ENCODE assay signal across 24 mouse cellular contexts in the genomic region with DNA sequence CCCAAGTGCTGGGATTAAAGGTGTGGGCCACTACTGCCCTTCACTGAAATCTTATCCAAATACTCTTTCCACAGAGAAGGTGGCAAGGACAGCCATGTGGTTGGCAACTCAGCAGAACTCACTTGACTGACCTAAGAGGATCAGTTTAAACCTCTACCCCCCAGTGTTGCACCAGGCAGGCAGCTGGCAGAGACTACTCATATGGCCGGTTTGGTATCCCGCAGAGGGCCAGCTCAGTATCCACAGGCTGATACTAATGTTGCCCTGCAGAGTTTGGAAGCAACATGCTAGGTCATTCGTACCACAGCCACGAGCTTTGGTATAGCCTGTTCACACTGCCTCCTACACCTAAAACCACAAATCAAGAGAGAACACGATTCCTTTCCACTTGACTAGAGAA. TPM values are rescaled to one million over a fixed set of nuclear protein-coding genes. Genes with fewer than 3 reads are reported as not detected.
DNase-seq lines count a peak whose midpoint lies in the region; ATAC-seq and TF ChIP-seq lines count a peak whose summit lies in the region.
"Had no signal": no experiment of that assay in that cellular context is flagged by ENCODE, and none has a peak within 500 bp of the region (broad histone marks: within the 10 kb centered on the region; RNA-seq: fewer than 3 reads in every experiment).

No protein-coding gene starts in this region.

- H3K27ac ChIP-seq in forebrain, embryonic 15.5 days (replicated peaks) = no peak overlapping the region
- H3K27ac ChIP-seq in forebrain, postnatal 0 days (ENCODE audit: low read depth, low read length) = no peak overlapping the region
- H3K27ac ChIP-seq in midbrain, embryonic 11.5 days (ENCODE audit: low read depth, low read length) = no peak overlapping the region
- H3K27ac ChIP-seq in midbrain, postnatal 0 days (ENCODE audit: low read depth, low read length) = no peak overlapping the region
- no peak overlapping the region for H3K27ac ChIP-seq in hindbrain, embryonic 14.5 days
- H3K27ac ChIP-seq: embryonic facial prominence, embryonic 12.5 days; heart, embryonic 13.5 days; hindbrain, embryonic 15.5 days; intestine, embryonic 15.5 days had no signal

- ATAC-seq in forebrain, embryonic 15.5 days (replicated peaks) = no peak
- ATAC-seq in forebrain, postnatal 0 days = no peak
- no peak for ATAC-seq in midbrain, embryonic 11.5 days (ENCODE audit: low FRiP score)
- ATAC-seq in midbrain, postnatal 0 days (ENCODE audit: low FRiP score) = no peak
- ATAC-seq in hindbrain, embryonic 14.5 days (ENCODE audit: low FRiP score) = no peak
- ATAC-seq: intestine, embryonic 15.5 days; midbrain, embryonic 16.5 days had no signal

- no peak for TF ChIP-seq CTCF in forebrain, postnatal 0 days (IDR thresholded peaks at IDR 0.05; ENCODE audit: low read depth)
- TF ChIP-seq CTCF in midbrain, postnatal 0 days (IDR thresholded peaks at IDR 0.05) = no peak

- peaks cover 39% of the 10 kb centered on the region for H3K4me1 ChIP-seq in forebrain, embryonic 15.5 days
- H3K4me1 ChIP-seq in forebrain, postnatal 0 days (ENCODE audit: insufficient read depth) = no peaks in the 10 kb centered on the region
- peaks cover 16% of the 10 kb centered on the region for H3K4me1 ChIP-seq in midbrain, embryonic 11.5 days (ENCODE audit: control insufficient read depth, insufficient read depth, low read length)
- 0 out of 2 replicates have a peak, but pooled peaks cover 5% of the 10 kb centered on the region for H3K4me1 ChIP-seq in midbrain, postnatal 0 days (ENCODE audit: insufficient read depth, low read length)
- peaks cover 21% of the 10 kb centered on the region for H3K4me1 ChIP-seq in hindbrain, embryonic 14.5 days (replicated peaks; ENCODE audit: control insufficient read depth, insufficient read depth, low read length)

- DNase-seq in forebrain, postnatal 0 days = no peak
- peak; percentile 44 for DNase-seq in midbrain, embryonic 11.5 days (ENCODE audit: low spot score, missing footprints)
- no peak for DNase-seq in midbrain, postnatal 0 days (ENCODE audit: low spot score)
- DNase-seq in cerebellum, adult 18-20 months = peak; percentile 56 to 59
- peak; percentile 58 to 69 for DNase-seq in cerebellum, postnatal 25 days
- DNase-seq in urinary bladder, postnatal 36 days (ENCODE audit: low spot score in 2 of 2) = no peak
- DNase-seq in hindbrain, embryonic 14.5 days (ENCODE audit: low spot score) = no peak
- DNase-seq: adrenal gland, postnatal 25 days; B cell, adult 2 months; liver; lung, adult 18-20 months; lung, postnatal 14 days had no signal

- WGBS in forebrain, embryonic 15.5 days = 84% methylated on average over 5 of the region's 5 CpGs
- 76% methylated on average over 5 of the region's 5 CpGs for WGBS in forebrain, postnatal 0 days
- 77% methylated on average over 5 of the region's 5 CpGs for WGBS in midbrain, embryonic 11.5 days
- 74% methylated on average over 5 of the region's 5 CpGs for WGBS in midbrain, postnatal 0 days
- WGBS in hindbrain, embryonic 14.5 days = 78% methylated on average over 5 of the region's 5 CpGs

- H3K27me3 ChIP-seq in forebrain, embryonic 15.5 days = peaks cover 49% of the 10 kb centered on the region
- H3K27me3 ChIP-seq in forebrain, postnatal 0 days (ENCODE audit: insufficient read depth, low read length) = peaks cover 46% of the 10 kb centered on the region
- H3K27me3 ChIP-seq in midbrain, embryonic 11.5 days (ENCODE audit: control insufficient read depth, insufficient read depth, low read length) = peaks cover 46% of the 10 kb centered on the region
- H3K27me3 ChIP-seq in midbrain, postnatal 0 days (ENCODE audit: insufficient read depth, low read length) = peaks cover 38% of the 10 kb centered on the region
- H3K27me3 ChIP-seq in hindbrain, embryonic 14.5 days (ENCODE audit: control insufficient read depth, insufficient read depth, low read length) = peaks cover 56% of the 10 kb centered on the region

- no peak overlapping the region for H3K9ac ChIP-seq in forebrain, embryonic 15.5 days (replicated peaks)
- no peak overlapping the region for H3K9ac ChIP-seq in forebrain, postnatal 0 days
- H3K9ac ChIP-seq in midbrain, embryonic 11.5 days (ENCODE audit: low read length) = no peak overlapping the region
- no peak overlapping the region for H3K9ac ChIP-seq in midbrain, postnatal 0 days (replicated peaks; ENCODE audit: low read length, poor library complexity, severe bottlenecking)
- no peak overlapping the region for H3K9ac ChIP-seq in hindbrain, embryonic 14.5 days
- H3K9ac ChIP-seq: embryonic facial prominence, embryonic 12.5 days; heart, embryonic 13.5 days; hindbrain, embryonic 15.5 days; intestine, embryonic 15.5 days had no signal

- H3K4me3 ChIP-seq in forebrain, embryonic 15.5 days = no peak overlapping the region
- no peak overlapping the region for H3K4me3 ChIP-seq in forebrain, postnatal 0 days (ENCODE audit: low read depth, low read length)
- no peak overlapping the region for H3K4me3 ChIP-seq in midbrain, embryonic 11.5 days (ENCODE audit: low read depth, low read length)
- no peak overlapping the region for H3K4me3 ChIP-seq in midbrain, postnatal 0 days (ENCODE audit: low read depth, low read length)
- H3K4me3 ChIP-seq in hindbrain, embryonic 14.5 days (replicated peaks; ENCODE audit: low read length) = no peak overlapping the region
- H3K4me3 ChIP-seq: embryonic facial prominence, embryonic 12.5 days; heart, embryonic 13.5 days; hindbrain, embryonic 15.5 days; intestine, embryonic 15.5 days had no signal

- H3K9me3 ChIP-seq in forebrain, embryonic 15.5 days = no peaks in the 10 kb centered on the region
- H3K9me3 ChIP-seq in forebrain, postnatal 0 days (ENCODE audit: low read length) = no peaks in the 10 kb centered on the region
- no peaks in the 10 kb centered on the region for H3K9me3 ChIP-seq in midbrain, embryonic 11.5 days (ENCODE audit: control insufficient read depth, low read length)
- no peaks in the 10 kb centered on the region for H3K9me3 ChIP-seq in midbrain, postnatal 0 days (ENCODE audit: low read length)
- H3K9me3 ChIP-seq in hindbrain, embryonic 14.5 days (ENCODE audit: control insufficient read depth, low read length) = no peaks in the 10 kb centered on the region
- H3K9me3 ChIP-seq: embryonic facial prominence, embryonic 12.5 days; heart, embryonic 13.5 days; hindbrain, embryonic 15.5 days; intestine, embryonic 15.5 days had no signal

- 0 out of 2 replicates have a peak overlapping the region, but pooled peaks have one; percentile 1 for H3K4me2 ChIP-seq in forebrain, embryonic 15.5 days (replicated peaks)
- H3K4me2 ChIP-seq in forebrain, postnatal 0 days (ENCODE audit: low read depth) = no peak overlapping the region
- no peak overlapping the region for H3K4me2 ChIP-seq in midbrain, embryonic 11.5 days
- H3K4me2 ChIP-seq in midbrain, postnatal 0 days (ENCODE audit: low read depth, low read length, poor library complexity, severe bottlenecking) = no peak overlapping the region
- H3K4me2 ChIP-seq in hindbrain, embryonic 14.5 days (replicated peaks) = no peak overlapping the region
- H3K4me2 ChIP-seq: embryonic facial prominence, embryonic 12.5 days; heart, embryonic 13.5 days; hindbrain, embryonic 15.5 days; intestine, embryonic 15.5 days had no signal

- H3K36me3 ChIP-seq in forebrain, embryonic 15.5 days = no peaks in the 10 kb centered on the region
- no peaks in the 10 kb centered on the region for H3K36me3 ChIP-seq in forebrain, postnatal 0 days (ENCODE audit: insufficient read depth)
- H3K36me3 ChIP-seq in midbrain, embryonic 11.5 days (ENCODE audit: control insufficient read depth, insufficient read depth, low read length) = no peaks in the 10 kb centered on the region
- H3K36me3 ChIP-seq in midbrain, postnatal 0 days (ENCODE audit: insufficient read depth, low read length) = no peaks in the 10 kb centered on the region
- H3K36me3 ChIP-seq in hindbrain, embryonic 14.5 days (replicated peaks; ENCODE audit: control insufficient read depth, insufficient read depth) = no peaks in the 10 kb centered on the region
- H3K36me3 ChIP-seq: embryonic facial prominence, embryonic 12.5 days; heart, embryonic 13.5 days; hindbrain, embryonic 15.5 days; intestine, embryonic 15.5 days had no signal

RNA-seq across cellular contexts. Expression of a gene that starts 3.0 kb away (rescaled TPM):
- 1.3 and 1.6 TPM in 2 replicates for polyA plus RNA-seq in forebrain, embryonic 15.5 days (2015; fragmentation: Nextera tagmentation; extraction: Ambion mirVana)
- 6.9 and 7.9 TPM in 2 replicates for total RNA-seq in forebrain, postnatal 0 days (2014; rRNA removed)
- 3.3 and 4.5 TPM in 2 replicates for polyA plus RNA-seq in forebrain, postnatal 0 days (2015; fragmentation: Nextera tagmentation; extraction: Ambion mirVana)
- 0.12 and 0.26 TPM in 2 replicates for polyA plus RNA-seq in midbrain, embryonic 11.5 days (2014; fragmentation: Nextera tagmentation; extraction: Ambion mirVana)
- total RNA-seq in midbrain, postnatal 0 days (2014; rRNA removed) = 5.1 and 7.3 TPM in 2 replicates
- polyA plus RNA-seq in midbrain, postnatal 0 days (2015; fragmentation: Nextera tagmentation; extraction: Ambion mirVana) = 1.9 and 2.3 TPM in 2 replicates
- polyA plus RNA-seq in hindbrain, embryonic 14.5 days (2014; fragmentation: Nextera tagmentation; extraction: Ambion mirVana) = 1.1 and 1.3 TPM in 2 replicates
- total RNA-seq: gastrocnemius, adult 18-20 months; gastrocnemius, postnatal 4 days; heart, postnatal 25 days; neutrophil, adult 5-6 weeks had no signal
- polyA plus RNA-seq: heart, embryonic 13.5 days; intestine, embryonic 15.5 days; kidney, embryonic 14.5 days; stomach, embryonic 14.5 days had no signal

Comparison
In these comparisons a context has a peak if more than half of its experiments do, and no peak if none do; other contexts are left out.
1. DNase-seq: peak in midbrain, embryonic 11.5 days (single experiment), cerebellum, adult 18-20 months (2 of 2) and cerebellum, postnatal 25 days (2 of 2); none in forebrain, postnatal 0 days (single experiment), midbrain, postnatal 0 days (single experiment), urinary bladder, postnatal 36 days (0 of 2) and hindbrain, embryonic 14.5 days (single experiment).